Mouse (Mus musculus): ENCODE measurements around the gene Llgl2. TPM values are rescaled to one million over a fixed set of nuclear protein-coding genes. Genes with fewer than 3 reads are reported as not detected.

Llgl2 gene
- total and polyA plus RNA-seq, 3 experiments, result 3.8 to 12.3 (median 9.2) TPM

- H3K27me3 ChIP-seq (replicated peaks), result no peaks in the 10 kb centered on the region
- in situ Hi-C loops (cut with MboI; ENCODE audit: low pct_ligation_motif_present, low pct_unique_long_range_greater_than_20kb, low sequenced_read_pairs), result no loop called here
- no peak overlapping the region for H3K27ac ChIP-seq (ENCODE audit: insufficient read depth, low read depth)
- no peaks in the 10 kb centered on the region for H3K79me2 ChIP-seq (replicated peaks; ENCODE audit: control insufficient read depth, extremely low read depth, insufficient read depth, poor library complexity, severe bottlenecking)
- peaks cover 8% of the 10 kb centered on the region for H3K9me3 ChIP-seq (replicated peaks; ENCODE audit: low read length)
- dilution Hi-C loops (cut with MboI; ENCODE audit: extremely low pct_ligation_motif_present, extremely low pct_unique_long_range_greater_than_20kb, low sequenced_read_pairs), result no loop called here
- TF ChIP-seq IRF4 (IDR thresholded peaks at IDR 0.05; ENCODE audit: low read depth, low read length) (no peak), SIN3A (IDR thresholded peaks at IDR 0.05; ENCODE audit: low read length) (no peak), KAT2A (IDR thresholded peaks at IDR 0.05; ENCODE audit: insufficient replicate concordance, low read length) (no peak), MAZ (IDR thresholded peaks at IDR 0.05; ENCODE audit: low read depth, low read length) (no peak), USF1 (IDR thresholded peaks at IDR 0.05; ENCODE audit: low read depth, low read length) (no peak), RCOR1 (conservative IDR thresholded peaks at IDR 0.05; ENCODE audit: low read depth, low read length) (no peak), CHD2 (IDR thresholded peaks at IDR 0.05; ENCODE audit: low read length) (no peak), MAX (IDR thresholded peaks at IDR 0.05; ENCODE audit: low read length) (no peak)
- peaks cover 2 to 7% of the 10 kb centered on the region in 2 experiments; a peak in 1 of 4 replicates for H3K4me1 ChIP-seq (ENCODE audit: control insufficient read depth in 1 of 2, insufficient read depth in 2 of 2)
- no peak overlapping the region for H3K9ac ChIP-seq (ENCODE audit: insufficient read depth, low read depth)
- no peak for DNase-seq (ENCODE audit: extremely low read depth)
- H3K4me3 ChIP-seq (replicated peaks in 1 of 3; ENCODE audit: low read depth in 2 of 3, low read length in 2 of 3, poor library complexity in 1 of 3), result no peak overlapping the region
- H3K4me2 ChIP-seq (ENCODE audit: insufficient read depth, low read depth, poor library complexity, severe bottlenecking), result no peak overlapping the region
- peaks cover 19 to 56% of the 10 kb centered on the region in 2 experiments for H3K36me3 ChIP-seq (replicated peaks in 1 of 2; ENCODE audit: control insufficient read depth in 1 of 2, insufficient read depth in 1 of 2, low read length in 1 of 2)
Observed at GRCm38 (mm10) chr11:115843141-115843890, 19.5 kb downstream of the Llgl2 start.

- Histone ChIP-seq H3K27ac (ENCODE audit: insufficient read depth, low read depth) (no peak overlapping the region), H3K4me3 (replicated peaks in 1 of 3; ENCODE audit: low read depth in 2 of 3, low read length in 2 of 3, poor library complexity in 1 of 3) (no peak overlapping the region), H3K36me3 (replicated peaks in 1 of 2; ENCODE audit: control insufficient read depth in 1 of 2, insufficient read depth in 1 of 2, low read length in 1 of 2) (peaks cover 20 to 62% of the 10 kb centered on the region in 2 experiments), H3K9ac (ENCODE audit: insufficient read depth, low read depth) (no peak overlapping the region), H3K79me2 (replicated peaks; ENCODE audit: control insufficient read depth, extremely low read depth, insufficient read depth, poor library complexity, severe bottlenecking) (no peaks in the 10 kb centered on the region), H3K4me1 (ENCODE audit: control insufficient read depth in 1 of 2, insufficient read depth in 2 of 2) (peaks cover 1 to 4% of the 10 kb centered on the region in 2 experiments; a peak in 1 of 4 replicates), H3K9me3 (replicated peaks; ENCODE audit: low read length) (peaks cover 8% of the 10 kb centered on the region), H3K4me2 (ENCODE audit: insufficient read depth, low read depth, poor library complexity, severe bottlenecking) (no peak overlapping the region), H3K27me3 (replicated peaks) (no peaks in the 10 kb centered on the region)
- TF ChIP-seq CTCF (conservative IDR thresholded peaks at IDR 0.05 in 1 of 2, IDR thresholded peaks at IDR 0.05 in 1 of 2; ENCODE audit: low read depth in 2 of 2, low read length in 2 of 2), result no peak
- in situ Hi-C loops (cut with MboI; ENCODE audit: low pct_ligation_motif_present, low pct_unique_long_range_greater_than_20kb, low sequenced_read_pairs) (no loop called here), dilution Hi-C loops (cut with MboI; ENCODE audit: extremely low pct_ligation_motif_present, extremely low pct_unique_long_range_greater_than_20kb, low sequenced_read_pairs) (no loop called here)
- DNase-seq (ENCODE audit: extremely low read depth), result no peak
Observed at GRCm38 (mm10) chr11:115843891-115844239, 20.0 kb downstream of the Llgl2 start.

DNA sequence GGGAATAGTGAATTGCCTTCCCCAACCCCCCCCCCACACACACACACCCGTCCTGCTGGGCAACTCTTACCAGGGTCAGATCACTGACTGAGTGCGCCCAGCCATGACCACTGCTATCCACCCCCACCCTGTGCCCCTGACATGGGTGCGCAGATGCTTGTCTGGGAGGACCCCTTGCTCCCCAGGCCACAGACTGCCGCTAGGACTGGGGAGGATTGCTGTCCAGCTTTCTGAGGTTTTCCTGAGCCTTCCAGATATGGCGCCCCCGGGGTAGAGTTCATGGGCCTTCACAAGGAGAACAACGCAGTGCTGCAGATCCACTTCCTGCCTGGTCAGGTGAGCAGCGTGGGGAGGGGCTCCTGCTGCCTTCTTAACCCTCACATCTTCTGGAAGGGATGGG lies 20.4 kb downstream of the Llgl2 start:
- Histone ChIP-seq H3K79me2 (replicated peaks; ENCODE audit: control insufficient read depth, extremely low read depth, insufficient read depth, poor library complexity, severe bottlenecking) (no peaks in the 10 kb centered on the region), H3K4me2 (ENCODE audit: insufficient read depth, low read depth, poor library complexity, severe bottlenecking) (no peak overlapping the region), H3K4me3 (replicated peaks in 1 of 3; ENCODE audit: low read depth in 2 of 3, low read length in 2 of 3, poor library complexity in 1 of 3) (no peak overlapping the region), H3K27me3 (replicated peaks) (no peaks in the 10 kb centered on the region), H3K4me1 (ENCODE audit: control insufficient read depth in 1 of 2, insufficient read depth in 2 of 2) (peaks cover 0 to 4% of the 10 kb centered on the region in 2 experiments; a peak in 1 of 4 replicates), H3K36me3 (replicated peaks in 1 of 2; ENCODE audit: control insufficient read depth in 1 of 2, insufficient read depth in 1 of 2, low read length in 1 of 2) (peaks cover 22 to 65% of the 10 kb centered on the region in 2 experiments), H3K9me3 (replicated peaks; ENCODE audit: low read length) (peaks cover 8% of the 10 kb centered on the region), H3K9ac (ENCODE audit: insufficient read depth, low read depth) (no peak overlapping the region), H3K27ac (ENCODE audit: insufficient read depth, low read depth) (no peak overlapping the region)
- dilution Hi-C loops (cut with MboI; ENCODE audit: extremely low pct_ligation_motif_present, extremely low pct_unique_long_range_greater_than_20kb, low sequenced_read_pairs) (no loop called here), in situ Hi-C loops (cut with MboI; ENCODE audit: low pct_ligation_motif_present, low pct_unique_long_range_greater_than_20kb, low sequenced_read_pairs) (no loop called here)
- no peak for DNase-seq (ENCODE audit: extremely low read depth)
- TF ChIP-seq MXI1 (IDR thresholded peaks at IDR 0.05; ENCODE audit: low read depth, low read length) (no peak), NELFE (IDR thresholded peaks at IDR 0.05; ENCODE audit: low read depth, low read length) (no peak), USF1 (IDR thresholded peaks at IDR 0.05; ENCODE audit: low read depth, low read length) (no peak), CTCF (conservative IDR thresholded peaks at IDR 0.05 in 1 of 2, IDR thresholded peaks at IDR 0.05 in 1 of 2; ENCODE audit: low read depth in 2 of 2, low read length in 2 of 2) (no peak), ZKSCAN1 (IDR thresholded peaks at IDR 0.05; ENCODE audit: borderline replicate concordance, low read depth, low read length) (no peak), ETS1 (conservative IDR thresholded peaks at IDR 0.05; ENCODE audit: low read depth, low read length) (no peak), ELF1 (IDR thresholded peaks at IDR 0.05; ENCODE audit: low read depth, low read length) (no peak), EP300 (IDR thresholded peaks at IDR 0.05; ENCODE audit: low read length) (no peak)
